Mouse (Mus musculus): ENCODE results near the gene Gm10721. TPM values are rescaled to one million over a fixed set of nuclear protein-coding genes. Genes with fewer than 3 reads are reported as not detected.
"Not testable (repeated sequence)": the region's sequence is repeated elsewhere in the genome, so short reads cannot be mapped to it uniquely, and the experiment has no call there.

Gm10721 gene
- total and polyA plus RNA-seq, 2 experiments from 2014 or later: 0.35 TPM; not detected in 1

DNA sequence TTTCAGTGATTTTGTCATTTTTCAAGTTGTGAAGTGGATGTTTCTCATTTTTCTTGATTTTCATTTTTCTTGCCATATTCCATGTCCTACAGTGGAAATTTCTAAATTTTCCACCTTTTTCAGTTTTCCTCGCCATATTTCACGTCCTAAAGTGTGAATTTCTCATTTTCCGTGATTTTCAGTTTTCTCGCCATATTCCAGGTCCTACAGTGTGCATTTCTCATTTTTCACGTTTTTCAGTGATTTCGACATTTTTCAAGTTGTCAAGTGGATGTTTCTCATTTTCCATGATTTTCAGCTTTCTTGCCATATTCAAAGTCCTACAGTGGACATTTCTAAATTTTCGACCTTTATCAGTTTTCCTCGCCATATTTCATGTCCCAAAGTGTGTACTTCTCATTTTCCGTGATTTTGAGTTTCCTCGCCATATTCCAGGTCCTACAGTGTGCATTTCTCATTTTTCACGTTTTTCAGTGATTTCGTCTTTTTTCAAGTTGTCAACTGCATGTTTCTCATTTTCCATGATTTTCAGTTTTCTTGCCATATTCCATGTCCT, 12.1 kb downstream of the Gm10721 start, which contains the start of gene Gm10717:
Gene Gm10717 (plus strand): TSS at position 506 of the 556 bp plus-strand sequence.
- whole genome bisulfite sequencing: 73% methylated on average over 12 of the region's 12 CpGs
- DNase-seq (ENCODE audit: low spot score): not testable (repeated sequence)

GRCm38 (mm10) chr9:3025653-3026052, 12.7 kb downstream of the Gm10721 start:
- not testable (repeated sequence) for ATAC-seq; H3K4me3 ChIP-seq (ENCODE audit: low read length); H3K4me2 ChIP-seq (ENCODE audit: low read depth, low read length); DNase-seq (ENCODE audit: low spot score); H3K4me1 ChIP-seq (ENCODE audit: insufficient read depth, low read length); H3K9ac ChIP-seq (replicated peaks; ENCODE audit: low read length); H3K27ac ChIP-seq; H3K9me3 ChIP-seq (ENCODE audit: low read length); H3K36me3 ChIP-seq (ENCODE audit: insufficient read depth, low read length); H3K27me3 ChIP-seq (ENCODE audit: insufficient read depth, low read length)
- 65% methylated on average over 4 of the region's 6 CpGs for WGBS

More for the DNA sequence above, 12.1 kb downstream of the Gm10721 start, which contains the start of gene Gm10717:
- H3K4me2 ChIP-seq (ENCODE audit: low read depth, low read length); H3K4me3 ChIP-seq (ENCODE audit: low read length); H3K4me1 ChIP-seq (ENCODE audit: insufficient read depth, low read length); H3K27me3 ChIP-seq (ENCODE audit: insufficient read depth, low read length); H3K36me3 ChIP-seq (ENCODE audit: insufficient read depth, low read length); H3K27ac ChIP-seq; H3K9me3 ChIP-seq (ENCODE audit: low read length); H3K9ac ChIP-seq (replicated peaks; ENCODE audit: low read length); ATAC-seq: not testable (repeated sequence)

DNA sequence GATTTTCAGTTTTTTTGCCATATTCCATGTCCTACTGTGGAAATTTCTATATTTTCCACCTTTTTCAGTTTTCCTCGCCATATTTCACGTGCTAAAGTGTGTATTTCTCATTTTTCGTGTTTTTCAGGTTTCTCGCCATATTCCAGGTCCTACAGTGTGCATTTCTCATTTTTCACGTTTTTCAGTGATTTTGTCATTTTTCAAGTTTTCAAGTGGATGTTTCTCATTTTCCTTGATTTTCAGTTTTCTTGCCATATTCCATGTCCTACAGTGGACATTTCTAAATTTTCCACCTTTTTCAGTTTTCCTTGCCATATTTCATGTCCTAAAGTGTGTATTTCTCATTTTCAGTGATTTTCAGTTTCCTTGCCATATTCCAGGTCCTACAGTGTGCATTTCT, 13.2 kb downstream of the Gm10721 start:
- not testable (repeated sequence) for H3K27me3 ChIP-seq (ENCODE audit: insufficient read depth, low read length); H3K9me3 ChIP-seq (ENCODE audit: low read length); H3K4me1 ChIP-seq (ENCODE audit: insufficient read depth, low read length); H3K4me3 ChIP-seq (ENCODE audit: low read length); H3K4me2 ChIP-seq (ENCODE audit: low read depth, low read length); H3K36me3 ChIP-seq (ENCODE audit: insufficient read depth, low read length); ATAC-seq; H3K9ac ChIP-seq (replicated peaks; ENCODE audit: low read length); H3K27ac ChIP-seq; DNase-seq (ENCODE audit: low spot score)
- 76% methylated on average over 5 of the region's 5 CpGs for WGBS

- not testable (repeated sequence) for H3K4me1 ChIP-seq (ENCODE audit: insufficient read depth, low read length); H3K4me2 ChIP-seq (ENCODE audit: low read depth, low read length); H3K4me3 ChIP-seq (ENCODE audit: low read length); H3K9ac ChIP-seq (replicated peaks; ENCODE audit: low read length); H3K36me3 ChIP-seq (ENCODE audit: insufficient read depth, low read length); H3K27me3 ChIP-seq (ENCODE audit: insufficient read depth, low read length); H3K27ac ChIP-seq; ATAC-seq; DNase-seq (ENCODE audit: low spot score); H3K9me3 ChIP-seq (ENCODE audit: low read length)
- WGBS: 68% methylated on average over 9 of the region's 9 CpGs
Observed at GRCm38 (mm10) chr9:3026741-3027140, 13.8 kb downstream of the Gm10721 start.

GRCm38 (mm10) chr9:3027200-3027599, 14.3 kb downstream of the Gm10721 start:
- H3K4me3 ChIP-seq (ENCODE audit: low read length); H3K9me3 ChIP-seq (ENCODE audit: low read length); ATAC-seq; H3K36me3 ChIP-seq (ENCODE audit: insufficient read depth, low read length); H3K4me1 ChIP-seq (ENCODE audit: insufficient read depth, low read length); H3K4me2 ChIP-seq (ENCODE audit: low read depth, low read length); H3K9ac ChIP-seq (replicated peaks; ENCODE audit: low read length); H3K27me3 ChIP-seq (ENCODE audit: insufficient read depth, low read length); H3K27ac ChIP-seq: not testable (repeated sequence)
- WGBS: 73% methylated on average over 9 of the region's 9 CpGs
- peak; percentile 66 for DNase-seq (ENCODE audit: low spot score)

- not testable (repeated sequence) for H3K9me3 ChIP-seq (ENCODE audit: low read length); H3K4me2 ChIP-seq (ENCODE audit: low read depth, low read length); ATAC-seq; H3K36me3 ChIP-seq (ENCODE audit: insufficient read depth, low read length); H3K27me3 ChIP-seq (ENCODE audit: insufficient read depth, low read length); H3K4me3 ChIP-seq (ENCODE audit: low read length); H3K4me1 ChIP-seq (ENCODE audit: insufficient read depth, low read length); H3K9ac ChIP-seq (replicated peaks; ENCODE audit: low read length); DNase-seq (ENCODE audit: low spot score); H3K27ac ChIP-seq
- 65% methylated on average over 12 of the region's 16 CpGs for WGBS
Observed at GRCm38 (mm10) chr9:3029276-3030000, 16.5 kb downstream of the Gm10721 start.

GRCm38 (mm10) chr9:3030677-3031318, 17.9 kb downstream of the Gm10721 start:
- WGBS: 66% methylated on average over 2 of the region's 10 CpGs
- DNase-seq (ENCODE audit: low spot score) (peak; percentile 92), ATAC-seq (peak; percentile 54; the same call in 1 of the 2 replicates)
- H3K36me3 ChIP-seq (ENCODE audit: insufficient read depth, low read length); H3K4me1 ChIP-seq (ENCODE audit: insufficient read depth, low read length); H3K9ac ChIP-seq (replicated peaks; ENCODE audit: low read length); H3K9me3 ChIP-seq (ENCODE audit: low read length); H3K4me2 ChIP-seq (ENCODE audit: low read depth, low read length); H3K27me3 ChIP-seq (ENCODE audit: insufficient read depth, low read length); H3K27ac ChIP-seq; H3K4me3 ChIP-seq (ENCODE audit: low read length): not testable (repeated sequence)

- WGBS: no CpG with 5 or more reads among the region's 8 CpGs
- H3K4me3 ChIP-seq (ENCODE audit: low read length); ATAC-seq; H3K27ac ChIP-seq; H3K9ac ChIP-seq (replicated peaks; ENCODE audit: low read length); H3K9me3 ChIP-seq (ENCODE audit: low read length); H3K27me3 ChIP-seq (ENCODE audit: insufficient read depth, low read length); DNase-seq (ENCODE audit: low spot score); H3K4me2 ChIP-seq (ENCODE audit: low read depth, low read length); H3K36me3 ChIP-seq (ENCODE audit: insufficient read depth, low read length); H3K4me1 ChIP-seq (ENCODE audit: insufficient read depth, low read length): not testable (repeated sequence)
Observed at GRCm38 (mm10) chr9:3034299-3034698, 21.4 kb downstream of the Gm10721 start, which contains the start of gene Gm17535. Gene Gm17535 (plus strand): TSS chr9:3034599.

GRCm38 (mm10) chr9:3036577-3036976, 23.6 kb downstream of the Gm10721 start, which contains the start of gene Gm10715:
Gene Gm10715 (plus strand): TSS chr9:3036877.
- not testable (repeated sequence) for ATAC-seq; H3K9ac ChIP-seq (replicated peaks; ENCODE audit: low read length); DNase-seq (ENCODE audit: low spot score); H3K27me3 ChIP-seq (ENCODE audit: insufficient read depth, low read length); H3K36me3 ChIP-seq (ENCODE audit: insufficient read depth, low read length); H3K4me2 ChIP-seq (ENCODE audit: low read depth, low read length); H3K4me1 ChIP-seq (ENCODE audit: insufficient read depth, low read length); H3K9me3 ChIP-seq (ENCODE audit: low read length); H3K27ac ChIP-seq; H3K4me3 ChIP-seq (ENCODE audit: low read length)
- 73% methylated on average over 6 of the region's 8 CpGs for WGBS

DNA sequence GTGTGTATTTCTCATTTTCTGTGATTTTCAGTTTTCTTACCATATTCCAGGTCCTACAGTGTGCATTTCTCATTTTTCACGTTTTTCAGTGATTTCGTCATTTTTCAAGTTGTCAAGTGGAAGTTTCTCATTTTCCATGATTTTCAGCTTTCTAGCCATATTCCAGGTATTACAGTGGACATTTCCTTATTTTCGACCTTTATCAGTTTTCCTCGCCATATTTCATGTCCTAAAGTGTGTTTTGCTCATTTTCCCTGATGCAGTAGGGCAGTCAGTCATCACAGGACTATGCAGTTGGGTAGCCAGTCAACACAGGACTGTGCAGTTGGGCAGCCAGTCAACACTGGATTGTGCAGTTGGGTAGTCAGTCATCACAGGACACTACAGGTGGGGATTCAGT, 25.2 kb downstream of the Gm10721 start:
- not testable (repeated sequence) for H3K9ac ChIP-seq (replicated peaks; ENCODE audit: low read length); ATAC-seq; H3K27me3 ChIP-seq (ENCODE audit: insufficient read depth, low read length); H3K36me3 ChIP-seq (ENCODE audit: insufficient read depth, low read length); H3K9me3 ChIP-seq (ENCODE audit: low read length); H3K4me1 ChIP-seq (ENCODE audit: insufficient read depth, low read length); H3K4me2 ChIP-seq (ENCODE audit: low read depth, low read length); H3K27ac ChIP-seq; H3K4me3 ChIP-seq (ENCODE audit: low read length)
- peak; percentile 1 for DNase-seq (ENCODE audit: low spot score)
- 59% methylated on average over 4 of the region's 4 CpGs for WGBS

Measured in hindbrain, postnatal 0 days (tissue).